Mouse (Mus musculus) stomach, embryonic 16.5 days (tissue): Measurements from ENCODE around the gene C2cd5. TPM values are rescaled to one million over a fixed set of nuclear protein-coding genes. Genes with fewer than 3 reads are reported as not detected.

Experiments
- ATAC-seq: fragments of 200-750 bp; cut with Nextera tagmentation; 2 replicates; pipeline ENCODE4 v1.8.0; 2017; ENCODE audit warnings: moderate number of reproducible peaks, moderate TSS enrichment; ENCODE audit not compliant: insufficient read depth, low FRiP score
- H3K27ac ChIP-seq: fragments of 300-500 bp; sonication (generic); 2 replicates; pipeline ENCODE4 v1.5.1; 2014; ENCODE audit warnings: low read length
- H3K27me3 ChIP-seq: fragments of 300-500 bp; sonication (generic); 2 replicates; pipeline ENCODE4 v1.6.1; 2014; ENCODE audit warnings: low read length, control low read depth, mixed read lengths; ENCODE audit not compliant: control insufficient read depth, insufficient read depth
- H3K36me3 ChIP-seq: fragments of 300-500 bp; sonication (generic); 2 replicates; pipeline ENCODE4 v1.6.1; 2014; ENCODE audit warnings: low read length; ENCODE audit not compliant: control insufficient read depth, insufficient read depth
- H3K4me1 ChIP-seq: fragments of 300-500 bp; sonication (generic); 2 replicates; pipeline ENCODE4 v1.6.1; 2014; ENCODE audit warnings: low read length, control low read depth, mixed read lengths; ENCODE audit not compliant: control insufficient read depth, insufficient read depth
- H3K4me2 ChIP-seq: fragments of 300-500 bp; sonication (generic); 2 replicates; pipeline ENCODE4 v1.6.1; 2014; ENCODE audit warnings: low read depth, low read length, mixed read lengths
- H3K4me3 ChIP-seq: fragments of 300-500 bp; sonication (generic); replicated peaks from 2 replicates; pipeline ENCODE4 v1.5.1; 2014; ENCODE audit warnings: mild to moderate bottlenecking, low read length
- H3K9ac ChIP-seq: fragments of 300-500 bp; sonication (generic); 2 replicates; pipeline ENCODE4 v1.6.1; 2014; ENCODE audit warnings: low read length
- H3K9me3 ChIP-seq: fragments of 300-500 bp; sonication (generic); replicated peaks from 2 replicates; pipeline ENCODE4 v1.6.1; 2016; ENCODE audit warnings: low read length, control low read depth; ENCODE audit not compliant: control insufficient read depth
- WGBS: fragments of 180-500 bp; shearing (Covaris S2); extraction: QIAGEN DNeasy Blood & Tissue Kit; methylation state at CpG from one replicate; pipeline ENCODE4 v1.1.7; 2014; 5-methylcytosine and 5-hydroxymethylcytosine counted together
- polyA plus RNA-seq: library from polyadenylated mRNA; unstranded; fragments of >200 nt; fragmentation: Nextera tagmentation; extraction: Ambion mirVana; gene quantifications from 2 replicates; pipeline ENCODE4 v1.2.1, GENCODE M21; 2015

C2cd5 gene
- polyA plus RNA-seq, 1 experiment from 2014 or later, result 23.5 TPM

- Histone ChIP-seq H3K9ac (no peak overlapping the region), H3K4me1 (peaks cover 4% of the 10 kb centered on the region), H3K9me3 (no peaks in the 10 kb centered on the region), H3K27me3 (no peaks in the 10 kb centered on the region), H3K4me3 (no peak overlapping the region), H3K4me2 (no peak overlapping the region), H3K36me3 (no peaks in the 10 kb centered on the region), H3K27ac (no peak overlapping the region)
- ATAC-seq, result no peak
- 83% methylated on average over 6 of the region's 6 CpGs for WGBS
These were observed 26.5 kb downstream of the C2cd5 start for GRCm38 (mm10) chr6:143073476-143073875.

GRCm38 (mm10) chr6:143072412-143073014, 27.4 kb downstream of the C2cd5 start:
- H3K4me3 ChIP-seq, result no peak overlapping the region
- H3K27ac ChIP-seq, result no peak overlapping the region
- H3K9me3 ChIP-seq, result no peaks in the 10 kb centered on the region
- H3K27me3 ChIP-seq, result no peaks in the 10 kb centered on the region
- 45% methylated on average over 8 of the region's 8 CpGs for WGBS
- peaks cover 4% of the 10 kb centered on the region for H3K4me1 ChIP-seq
- ATAC-seq, result no peak
- H3K4me2 ChIP-seq, result no peak overlapping the region
- H3K36me3 ChIP-seq, result no peaks in the 10 kb centered on the region
- no peak overlapping the region for H3K9ac ChIP-seq

- Histone ChIP-seq H3K27me3 (no peaks in the 10 kb centered on the region), H3K4me3 (no peak overlapping the region), H3K4me2 (no peak overlapping the region), H3K27ac (no peak overlapping the region), H3K4me1 (peaks cover 4% of the 10 kb centered on the region), H3K9me3 (no peaks in the 10 kb centered on the region), H3K9ac (no peak overlapping the region), H3K36me3 (no peaks in the 10 kb centered on the region)
- ATAC-seq, result no peak
- 88% methylated on average over 9 of the region's 9 CpGs for WGBS
These were observed 29.2 kb downstream of the C2cd5 start for GRCm38 (mm10) chr6:143070736-143071135.

DNA sequence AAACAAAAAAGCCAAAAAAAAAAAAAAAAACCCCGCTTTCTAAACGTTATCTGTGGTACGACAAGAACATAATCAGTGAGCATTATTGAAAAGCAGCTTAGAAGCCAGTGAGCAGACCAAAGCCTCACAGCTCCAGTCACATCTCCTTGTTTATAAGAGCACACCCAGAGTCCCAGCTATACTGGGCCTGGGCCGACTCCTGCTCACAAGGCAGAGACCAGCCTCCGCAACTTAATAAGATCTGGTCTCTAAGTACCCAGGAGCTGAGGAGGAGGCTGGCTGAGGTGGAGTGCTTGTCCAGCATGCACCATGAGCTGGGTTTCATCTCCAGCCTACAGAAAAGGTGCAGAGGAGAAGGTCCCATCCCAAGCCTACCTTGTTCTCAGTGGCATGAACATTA, 29.9 kb downstream of the C2cd5 start:
- no peak overlapping the region for H3K4me2 ChIP-seq
- WGBS, result 82% methylated on average over 5 of the region's 5 CpGs
- H3K36me3 ChIP-seq, result no peaks in the 10 kb centered on the region
- no peak overlapping the region for H3K9ac ChIP-seq
- H3K4me3 ChIP-seq, result no peak overlapping the region
- peaks cover 4% of the 10 kb centered on the region for H3K4me1 ChIP-seq
- no peaks in the 10 kb centered on the region for H3K27me3 ChIP-seq
- no peak overlapping the region for H3K27ac ChIP-seq
- no peak for ATAC-seq
- H3K9me3 ChIP-seq, result no peaks in the 10 kb centered on the region

- Histone ChIP-seq H3K4me2 (no peak overlapping the region), H3K9me3 (no peaks in the 10 kb centered on the region), H3K27me3 (no peaks in the 10 kb centered on the region), H3K9ac (no peak overlapping the region), H3K4me1 (peaks cover 4% of the 10 kb centered on the region), H3K36me3 (no peaks in the 10 kb centered on the region), H3K4me3 (no peak overlapping the region), H3K27ac (no peak overlapping the region)
- 86% methylated on average over 8 of the region's 8 CpGs for WGBS
- ATAC-seq, result no peak
These were observed 30.3 kb downstream of the C2cd5 start for GRCm38 (mm10) chr6:143069606-143070005.

DNA sequence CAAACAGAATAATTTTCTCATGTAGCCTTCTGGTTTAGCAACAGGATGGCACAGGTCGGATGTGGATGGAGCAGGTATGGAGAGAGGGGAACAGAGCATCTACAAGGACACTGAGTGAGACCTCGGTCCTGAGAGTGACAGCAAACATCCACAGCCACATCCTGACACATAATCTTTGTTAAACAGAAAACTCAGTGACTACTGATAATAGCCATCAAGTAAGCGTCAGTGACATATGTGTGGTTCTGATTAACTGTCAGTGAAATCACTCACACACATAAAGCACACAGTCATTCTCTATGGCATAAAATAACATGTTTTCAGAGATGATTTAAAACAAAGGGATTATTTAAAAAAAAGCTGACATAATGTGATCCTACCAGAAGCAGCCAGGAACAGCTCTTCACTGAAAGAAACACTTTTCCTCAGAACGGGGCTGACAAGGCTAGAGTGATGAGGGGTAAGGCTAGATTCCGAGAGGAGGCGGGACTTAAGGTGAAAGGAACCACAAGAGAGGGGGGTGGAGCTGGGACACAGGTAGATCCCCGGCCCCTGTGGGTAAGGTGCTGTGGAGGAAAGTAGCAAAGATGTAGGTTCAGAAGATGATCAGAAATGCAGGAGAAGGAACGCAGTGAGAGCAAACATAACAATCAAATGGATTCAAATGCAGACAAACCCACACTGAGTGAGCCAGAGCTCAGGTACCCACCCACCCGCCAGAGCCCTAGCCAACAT, 31.6 kb downstream of the C2cd5 start:
- H3K27me3 ChIP-seq, result no peaks in the 10 kb centered on the region
- no peaks in the 10 kb centered on the region for H3K9me3 ChIP-seq
- H3K36me3 ChIP-seq, result no peaks in the 10 kb centered on the region
- H3K9ac ChIP-seq, result no peak overlapping the region
- H3K27ac ChIP-seq, result no peak overlapping the region
- ATAC-seq, result peak; percentile 69; the same call in 1 of the 2 replicates
- H3K4me3 ChIP-seq, result no peak overlapping the region
- no peak overlapping the region for H3K4me2 ChIP-seq
- 61% methylated on average over 9 of the region's 9 CpGs for WGBS
- peaks cover 6% of the 10 kb centered on the region for H3K4me1 ChIP-seq

GRCm38 (mm10) chr6:143067654-143068053, 32.3 kb downstream of the C2cd5 start:
- WGBS, result 62% methylated on average over 3 of the region's 3 CpGs
- H3K4me3 ChIP-seq, result no peak overlapping the region
- H3K9me3 ChIP-seq, result no peaks in the 10 kb centered on the region
- no peak overlapping the region for H3K27ac ChIP-seq
- ATAC-seq, result no peak
- H3K27me3 ChIP-seq, result no peaks in the 10 kb centered on the region
- H3K9ac ChIP-seq, result no peak overlapping the region
- no peak overlapping the region for H3K4me2 ChIP-seq
- no peaks in the 10 kb centered on the region for H3K36me3 ChIP-seq
- peaks cover 6% of the 10 kb centered on the region for H3K4me1 ChIP-seq

DNA sequence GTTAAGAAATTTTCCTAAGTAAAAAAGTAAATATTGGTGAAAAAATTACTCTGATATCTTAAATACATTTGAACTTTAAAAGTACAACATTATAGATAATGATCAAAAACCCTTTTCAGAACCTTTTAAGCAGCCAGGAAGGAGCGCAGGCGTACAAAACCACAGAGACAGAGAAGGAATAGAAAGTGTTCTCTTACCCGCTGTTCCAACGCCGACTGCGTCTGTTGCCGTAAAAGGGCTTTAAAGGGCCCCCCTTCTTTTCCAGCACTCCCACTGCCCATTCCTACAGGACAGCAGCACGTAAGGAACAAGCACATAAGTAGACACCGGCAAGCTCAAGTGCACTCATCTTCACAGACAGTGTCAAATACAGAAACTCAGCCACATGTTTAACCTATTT, 33.1 kb downstream of the C2cd5 start:
- H3K4me1 ChIP-seq, result 0 out of 2 replicates have a peak, but pooled peaks cover 2% of the 10 kb centered on the region
- ATAC-seq, result no peak
- no peak overlapping the region for H3K9ac ChIP-seq
- 81% methylated on average over 9 of the region's 9 CpGs for WGBS
- no peaks in the 10 kb centered on the region for H3K9me3 ChIP-seq
- no peaks in the 10 kb centered on the region for H3K36me3 ChIP-seq
- H3K4me3 ChIP-seq, result no peak overlapping the region
- no peaks in the 10 kb centered on the region for H3K27me3 ChIP-seq
- H3K4me2 ChIP-seq, result no peak overlapping the region
- H3K27ac ChIP-seq, result no peak overlapping the region

DNA sequence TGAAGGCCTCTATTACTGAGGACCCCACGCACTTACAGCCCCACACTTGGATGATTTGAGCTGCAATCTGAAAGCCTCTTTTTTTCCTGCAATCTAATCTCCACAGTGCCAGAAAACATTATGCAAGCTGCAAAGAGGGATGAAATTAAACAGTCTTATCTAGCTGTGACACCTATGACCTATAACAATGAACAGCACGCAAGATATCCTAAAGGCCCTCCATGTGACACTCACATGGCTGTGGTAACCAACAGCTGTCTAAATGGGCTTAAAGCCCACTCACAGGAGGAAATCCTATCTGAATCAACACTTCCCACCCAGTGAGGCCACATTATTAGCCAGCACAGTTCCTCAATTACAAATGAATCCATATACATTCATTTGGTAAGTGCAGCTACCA, 35.9 kb downstream of the C2cd5 start:
- Histone ChIP-seq H3K36me3 (no peaks in the 10 kb centered on the region), H3K27me3 (no peaks in the 10 kb centered on the region), H3K27ac (no peak overlapping the region), H3K9ac (no peak overlapping the region), H3K4me1 (0 out of 2 replicates have a peak, but pooled peaks cover 2% of the 10 kb centered on the region), H3K4me2 (no peak overlapping the region), H3K4me3 (no peak overlapping the region), H3K9me3 (no peaks in the 10 kb centered on the region)
- 65% methylated on average over 2 of the region's 2 CpGs for WGBS
- ATAC-seq, result no peak
